Mouse (Mus musculus) C2C12 (cell line): ENCODE data around the gene Lst1.

Source experiments
- CEBPB ChIP-seq: IDR thresholded peaks from one replicate; pipeline ENCODE4 v1.6.1; 2011; ENCODE audit warnings: low read depth, mild to moderate bottlenecking, control low read depth, moderate library complexity
- CTCF ChIP-seq: IDR thresholded peaks from one replicate; pipeline ENCODE4 v1.5.1; 2011; ENCODE audit not compliant: control insufficient read depth, insufficient read depth, insufficient read length
- FOSL1 ChIP-seq: IDR thresholded peaks from one replicate; pipeline ENCODE4 v1.8.0; 2011; ENCODE audit warnings: mild to moderate bottlenecking, low read length; ENCODE audit not compliant: poor library complexity, insufficient read depth, severe bottlenecking
- MAX ChIP-seq: IDR thresholded peaks from one replicate; pipeline ENCODE4 v1.6.1; 2011; ENCODE audit warnings: mild to moderate bottlenecking, control low read depth
- MYOD1 ChIP-seq: IDR thresholded peaks from one replicate; pipeline ENCODE4 v1.6.1; 2011; ENCODE audit warnings: low read depth; ENCODE audit not compliant: control insufficient read depth, insufficient read length
- MYOG ChIP-seq: IDR thresholded peaks from one replicate; pipeline ENCODE4 v1.6.1; 2011; ENCODE audit not compliant: control insufficient read depth, insufficient read length; ENCODE audit errors: extremely low read depth
- USF1 ChIP-seq: IDR thresholded peaks from one replicate; pipeline ENCODE4 v1.6.1; 2011; ENCODE audit warnings: low read depth, mild to moderate bottlenecking, control low read depth, moderate library complexity

DNA sequence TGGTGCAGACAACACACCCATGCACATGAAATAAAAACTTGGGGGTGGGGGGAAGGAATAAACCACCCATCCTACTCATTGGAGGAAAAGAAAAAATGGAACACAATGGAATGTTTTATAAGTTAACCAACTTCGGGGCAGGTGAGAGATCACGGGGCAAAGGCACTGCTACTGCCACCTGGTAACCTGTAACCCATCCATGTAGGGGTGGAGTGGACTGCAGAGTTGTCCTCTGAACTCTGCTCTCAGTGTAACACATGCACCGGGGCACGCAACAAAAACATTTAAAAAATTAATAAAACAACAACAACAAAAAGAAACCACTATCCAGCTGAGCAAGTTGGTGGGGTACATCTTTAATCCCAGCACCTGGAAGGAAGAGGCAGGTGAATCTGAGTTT lies 36.1 kb downstream of the Lst1 start:
- TF ChIP-seq MAX (no peak), CTCF (no peak), FOSL1 (no peak), MYOD1 (no peak), USF1 (no peak), CEBPB (no peak), MYOG (no peak)
